Mouse (Mus musculus): ENCODE data around the gene Hoxd4. TPM values are rescaled to one million over a fixed set of nuclear protein-coding genes. Genes with fewer than 3 reads are reported as not detected.

Gene Hoxd4
- polyA plus RNA-seq, 1 experiment from 2014 or later = not detected

DNA sequence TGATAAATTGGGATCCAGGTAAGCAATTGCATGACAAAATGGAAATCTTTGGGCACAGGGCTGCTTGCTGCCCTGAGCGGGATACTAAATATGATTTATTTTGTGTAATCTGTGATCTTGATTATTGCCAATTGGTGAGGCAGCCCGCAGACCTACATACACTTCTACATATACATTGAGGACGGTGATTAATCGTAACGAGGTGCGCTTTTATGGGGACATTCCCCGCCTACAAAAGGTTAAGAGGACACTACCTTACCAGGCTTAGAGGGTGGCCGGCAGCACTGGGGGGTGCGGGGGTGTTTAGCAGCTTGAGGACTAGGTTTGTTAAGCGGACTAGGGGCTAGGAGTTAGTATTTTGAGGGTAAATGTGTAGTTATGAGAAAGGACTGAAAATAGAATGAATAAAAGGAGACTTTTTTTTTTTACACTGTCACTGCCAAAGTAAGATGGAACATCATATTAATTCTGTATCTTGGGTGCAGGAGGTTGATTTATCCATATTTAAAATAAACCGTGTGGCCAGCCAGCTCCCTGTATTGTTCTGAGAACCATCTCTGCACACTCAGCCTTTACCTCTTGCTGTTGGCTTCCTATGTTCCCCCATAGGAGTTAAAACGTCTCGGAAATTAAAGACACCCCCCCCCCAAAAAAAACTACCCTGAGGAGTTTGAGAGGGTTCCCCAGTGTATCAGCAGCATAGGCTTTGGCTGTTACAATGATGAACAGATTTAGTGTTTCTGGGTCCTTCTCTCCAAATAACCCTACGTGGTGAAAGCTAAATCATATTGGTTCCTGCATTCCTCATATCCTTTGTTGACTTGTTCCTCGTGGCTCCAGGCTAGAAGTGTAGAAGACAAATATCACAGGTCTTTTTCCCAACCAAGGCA, 25.2 kb downstream of the Hoxd4 start:
- Histone ChIP-seq H3K36me3 (ENCODE audit: control insufficient read depth, insufficient read depth, low read length) (no peaks in the 10 kb centered on the region), H3K27ac (ENCODE audit: low read length) (no peak overlapping the region), H3K4me1 (ENCODE audit: control insufficient read depth, insufficient read depth, low read length) (no peaks in the 10 kb centered on the region), H3K9ac (ENCODE audit: low read depth, low read length) (no peak overlapping the region), H3K9me3 (replicated peaks; ENCODE audit: control insufficient read depth, low read length, poor library complexity, severe bottlenecking) (no peaks in the 10 kb centered on the region), H3K4me3 (ENCODE audit: low read depth, low read length) (no peak overlapping the region), H3K4me2 (ENCODE audit: low read length) (no peak overlapping the region), H3K27me3 (ENCODE audit: control insufficient read depth, insufficient read depth, low read depth, low read length) (peaks cover 69% of the 10 kb centered on the region)
- no peak for ATAC-seq
- WGBS = 2% methylated on average over 15 of the region's 15 CpGs

DNA sequence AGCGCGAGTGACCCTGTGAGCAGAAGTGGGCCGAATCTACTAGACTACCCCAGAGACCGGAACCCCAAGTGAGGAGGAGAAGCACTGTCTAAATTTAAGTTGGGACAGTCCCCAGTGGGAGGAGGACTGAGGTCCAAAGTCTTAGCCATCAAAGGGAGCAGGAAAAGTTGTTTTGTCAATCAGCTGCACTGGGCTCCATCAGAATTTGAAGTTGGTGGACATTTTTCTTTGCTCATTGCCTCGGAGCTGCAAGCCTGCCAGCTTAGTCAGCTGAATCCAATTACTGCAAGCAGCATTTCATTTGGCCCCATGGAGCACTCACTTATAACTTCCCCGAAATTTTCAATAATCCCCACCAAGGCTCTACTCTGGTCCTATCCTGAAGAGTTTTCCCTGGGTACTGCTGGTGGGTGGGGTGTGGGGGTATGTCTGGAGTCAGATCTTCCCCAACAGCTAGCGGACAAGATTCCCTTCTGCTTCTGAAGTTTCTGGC, 25.9 kb downstream of the Hoxd4 start:
- no peaks in the 10 kb centered on the region for H3K4me1 ChIP-seq (ENCODE audit: control insufficient read depth, insufficient read depth, low read length)
- ATAC-seq = no peak
- H3K9ac ChIP-seq (ENCODE audit: low read depth, low read length) = no peak overlapping the region
- WGBS = 3% methylated on average over 7 of the region's 7 CpGs
- no peak overlapping the region for H3K27ac ChIP-seq (ENCODE audit: low read length)
- H3K27me3 ChIP-seq (ENCODE audit: control insufficient read depth, insufficient read depth, low read depth, low read length) = peaks cover 68% of the 10 kb centered on the region
- no peaks in the 10 kb centered on the region for H3K36me3 ChIP-seq (ENCODE audit: control insufficient read depth, insufficient read depth, low read length)
- H3K4me2 ChIP-seq (ENCODE audit: low read length) = no peak overlapping the region
- H3K9me3 ChIP-seq (replicated peaks; ENCODE audit: control insufficient read depth, low read length, poor library complexity, severe bottlenecking) = no peaks in the 10 kb centered on the region
- no peak overlapping the region for H3K4me3 ChIP-seq (ENCODE audit: low read depth, low read length)

DNA sequence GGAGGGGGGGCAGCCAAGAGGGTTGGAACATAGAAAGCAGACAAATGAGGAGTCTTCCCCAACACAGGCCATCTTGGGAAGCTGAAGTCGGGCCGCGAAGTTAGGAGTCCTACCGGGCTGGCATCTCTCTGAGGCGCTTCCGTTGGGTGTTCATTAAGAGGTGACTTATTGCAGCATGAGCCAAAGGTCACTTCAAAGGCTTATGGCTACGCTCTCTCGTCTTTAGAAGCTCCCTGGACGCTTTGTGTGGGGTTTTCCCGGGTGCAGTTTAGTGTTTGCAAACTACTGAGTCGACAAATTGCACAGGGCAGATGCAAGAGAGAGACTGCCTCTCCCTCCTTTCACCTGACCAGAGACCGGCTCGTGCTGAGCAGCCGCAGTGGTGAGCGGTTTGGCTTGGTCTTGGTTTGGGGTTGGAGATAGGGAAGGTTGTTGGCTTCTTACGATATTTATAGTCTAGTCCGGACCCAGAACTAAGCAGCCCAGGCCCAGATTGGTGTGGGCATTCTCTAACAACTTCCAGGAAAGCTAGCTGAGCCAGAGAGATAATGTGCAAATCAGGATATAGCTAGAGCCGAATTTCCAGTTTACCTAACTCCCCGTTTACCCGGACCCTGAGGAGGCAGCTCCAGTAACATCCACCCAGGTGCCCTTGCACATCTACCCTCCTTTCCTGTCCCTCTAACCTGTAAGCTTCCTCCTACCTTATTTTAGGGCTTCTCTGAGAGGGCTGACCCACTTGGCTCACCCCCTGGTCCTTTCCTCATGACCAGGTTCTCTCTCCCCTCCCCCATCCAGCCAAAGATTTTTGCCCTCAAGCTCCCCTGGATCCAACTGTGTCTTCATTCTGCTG, 27.1 kb downstream of the Hoxd4 start:
- under 1% methylated on average over 20 of the region's 20 CpGs for WGBS
- Histone ChIP-seq H3K9me3 (replicated peaks; ENCODE audit: control insufficient read depth, low read length, poor library complexity, severe bottlenecking) (no peaks in the 10 kb centered on the region), H3K4me2 (ENCODE audit: low read length) (no peak overlapping the region), H3K27me3 (ENCODE audit: control insufficient read depth, insufficient read depth, low read depth, low read length) (peaks cover 77% of the 10 kb centered on the region), H3K4me3 (ENCODE audit: low read depth, low read length) (no peak overlapping the region), H3K4me1 (ENCODE audit: control insufficient read depth, insufficient read depth, low read length) (no peaks in the 10 kb centered on the region), H3K27ac (ENCODE audit: low read length) (no peak overlapping the region), H3K9ac (ENCODE audit: low read depth, low read length) (no peak overlapping the region), H3K36me3 (ENCODE audit: control insufficient read depth, insufficient read depth, low read length) (no peaks in the 10 kb centered on the region)
- no peak for ATAC-seq

DNA sequence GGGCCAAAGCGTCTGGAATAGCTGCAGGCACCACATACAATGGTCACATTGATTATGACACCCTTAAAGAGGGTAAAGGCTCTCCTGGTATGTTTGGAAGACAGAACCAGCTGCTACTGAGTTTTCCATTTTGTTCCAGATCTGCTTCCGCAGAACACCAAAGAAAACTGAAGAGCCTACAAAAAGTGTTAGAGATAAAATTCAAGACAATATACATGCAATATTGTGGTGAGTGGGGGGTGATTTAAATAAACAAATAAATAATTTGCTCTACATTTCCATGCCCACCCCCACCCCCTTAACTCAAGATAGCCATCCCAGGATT, 27.7 kb downstream of the Hoxd4 start:
- peaks cover 81% of the 10 kb centered on the region for H3K27me3 ChIP-seq (ENCODE audit: control insufficient read depth, insufficient read depth, low read depth, low read length)
- H3K27ac ChIP-seq (ENCODE audit: low read length) = no peak overlapping the region
- no peak overlapping the region for H3K4me3 ChIP-seq (ENCODE audit: low read depth, low read length)
- no peak overlapping the region for H3K4me2 ChIP-seq (ENCODE audit: low read length)
- WGBS = 2% methylated on average over 2 of the region's 2 CpGs
- ATAC-seq = no peak
- no peaks in the 10 kb centered on the region for H3K4me1 ChIP-seq (ENCODE audit: control insufficient read depth, insufficient read depth, low read length)
- H3K36me3 ChIP-seq (ENCODE audit: control insufficient read depth, insufficient read depth, low read length) = no peaks in the 10 kb centered on the region
- no peak overlapping the region for H3K9ac ChIP-seq (ENCODE audit: low read depth, low read length)
- no peaks in the 10 kb centered on the region for H3K9me3 ChIP-seq (replicated peaks; ENCODE audit: control insufficient read depth, low read length, poor library complexity, severe bottlenecking)

DNA sequence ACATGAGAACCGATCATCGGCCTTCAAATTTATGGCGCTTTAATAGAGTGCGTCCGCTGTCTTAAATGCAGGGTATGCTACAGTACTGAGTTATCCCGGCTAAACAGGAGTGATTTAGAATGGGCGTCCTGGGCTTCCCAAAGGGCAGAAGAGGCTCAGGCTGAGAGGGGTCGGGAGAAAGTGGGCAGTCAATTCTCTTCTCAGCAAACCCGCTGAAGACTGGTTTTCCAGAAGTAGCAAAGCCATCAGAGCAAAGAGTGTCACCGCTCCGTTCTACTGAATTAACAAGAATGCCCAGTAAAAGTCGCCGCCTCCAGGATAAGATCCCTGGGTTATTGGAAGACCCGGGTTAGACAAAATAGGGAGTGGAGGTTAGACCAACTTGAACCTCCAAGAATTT, 28.1 kb downstream of the Hoxd4 start:
- H3K4me3 ChIP-seq (ENCODE audit: low read depth, low read length) = no peak overlapping the region
- H3K36me3 ChIP-seq (ENCODE audit: control insufficient read depth, insufficient read depth, low read length) = no peaks in the 10 kb centered on the region
- no peak overlapping the region for H3K27ac ChIP-seq (ENCODE audit: low read length)
- no peak overlapping the region for H3K4me2 ChIP-seq (ENCODE audit: low read length)
- H3K9me3 ChIP-seq (replicated peaks; ENCODE audit: control insufficient read depth, low read length, poor library complexity, severe bottlenecking) = no peaks in the 10 kb centered on the region
- no peaks in the 10 kb centered on the region for H3K4me1 ChIP-seq (ENCODE audit: control insufficient read depth, insufficient read depth, low read length)
- ATAC-seq = no peak
- peaks cover 81% of the 10 kb centered on the region for H3K27me3 ChIP-seq (ENCODE audit: control insufficient read depth, insufficient read depth, low read depth, low read length)
- WGBS = 2% methylated on average over 14 of the region's 14 CpGs
- H3K9ac ChIP-seq (ENCODE audit: low read depth, low read length) = no peak overlapping the region

DNA sequence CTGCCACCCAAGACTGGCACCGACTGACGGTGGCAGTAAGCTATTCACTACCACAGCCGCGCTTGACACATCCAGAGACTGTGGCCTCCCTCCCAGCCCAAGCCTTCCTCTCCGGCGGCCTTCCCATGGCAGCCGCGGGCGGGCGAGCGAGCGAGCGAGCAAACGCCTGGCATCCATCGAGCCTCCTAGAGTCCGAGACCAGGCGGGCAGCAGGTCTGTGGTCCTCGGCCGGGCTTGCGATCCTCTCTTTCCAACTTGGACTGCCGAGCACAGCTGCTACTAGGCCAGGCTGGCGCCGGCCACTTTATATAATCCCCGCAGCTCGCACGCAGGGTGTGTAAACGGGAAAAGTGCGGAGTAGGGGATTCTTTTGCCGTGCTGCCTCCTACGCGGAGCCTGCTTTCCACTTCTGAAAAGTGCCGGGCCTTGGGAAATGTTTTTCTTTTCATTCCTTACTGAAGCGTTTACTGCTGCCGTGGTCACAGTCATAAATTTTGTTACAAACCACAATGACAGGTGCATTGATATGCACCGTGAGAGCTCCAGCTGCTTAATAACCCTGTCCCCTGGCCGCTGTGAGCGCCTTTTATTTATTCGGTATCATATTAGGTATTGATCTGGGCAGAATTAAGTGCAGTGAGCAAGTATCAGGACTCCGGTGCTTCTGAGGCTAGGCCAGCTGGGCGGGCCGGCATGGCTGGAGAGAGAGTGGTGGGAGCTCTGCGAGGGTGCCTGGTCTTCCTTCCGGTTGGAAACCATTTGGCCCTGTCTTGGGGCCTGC, 28.8 kb downstream of the Hoxd4 start:
- Histone ChIP-seq H3K4me2 (ENCODE audit: low read length) (no peak overlapping the region), H3K36me3 (ENCODE audit: control insufficient read depth, insufficient read depth, low read length) (no peaks in the 10 kb centered on the region), H3K4me1 (ENCODE audit: control insufficient read depth, insufficient read depth, low read length) (no peaks in the 10 kb centered on the region), H3K27ac (ENCODE audit: low read length) (no peak overlapping the region), H3K9me3 (replicated peaks; ENCODE audit: control insufficient read depth, low read length, poor library complexity, severe bottlenecking) (no peaks in the 10 kb centered on the region), H3K27me3 (ENCODE audit: control insufficient read depth, insufficient read depth, low read depth, low read length) (peaks cover 83% of the 10 kb centered on the region), H3K9ac (ENCODE audit: low read depth, low read length) (no peak overlapping the region), H3K4me3 (ENCODE audit: low read depth, low read length) (no peak overlapping the region)
- ATAC-seq = no peak
- WGBS = under 1% methylated on average over 43 of the region's 43 CpGs

DNA sequence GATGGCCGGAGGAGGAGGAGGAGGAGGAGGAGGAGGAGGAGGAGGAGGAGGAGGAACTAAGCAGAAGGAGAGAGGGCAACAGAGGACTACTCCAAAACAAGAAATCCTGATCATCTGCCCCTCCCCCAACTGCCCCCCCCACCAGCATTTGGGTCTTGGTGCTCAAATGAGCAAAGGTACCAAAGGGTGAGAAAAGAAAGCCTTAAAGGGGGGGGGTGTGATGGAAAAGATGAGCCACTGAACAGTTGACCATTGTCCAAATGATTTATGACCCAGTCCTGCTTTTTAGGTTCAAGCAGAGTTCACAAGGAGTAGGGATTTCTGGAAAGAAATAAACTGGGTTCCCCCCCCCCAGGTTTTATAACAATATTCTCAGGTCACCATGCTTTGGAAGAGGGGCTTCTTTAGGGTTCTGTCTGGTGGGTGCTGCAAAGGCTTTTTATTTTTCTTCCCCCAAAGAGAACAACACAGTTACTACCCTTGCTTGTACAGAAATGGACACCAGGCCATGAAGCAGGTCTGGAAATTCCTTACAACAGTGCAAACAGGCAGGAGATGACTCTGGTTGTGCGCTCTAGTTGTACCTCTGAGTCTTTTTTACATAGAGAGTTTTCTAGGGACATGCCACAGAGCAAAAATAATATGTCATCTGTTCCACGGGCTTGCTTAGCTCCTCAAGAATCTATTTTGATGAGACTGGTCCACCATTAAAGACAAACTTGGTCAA, 29.7 kb downstream of the Hoxd4 start:
- H3K4me2 ChIP-seq (ENCODE audit: low read length) = no peak overlapping the region
- no peaks in the 10 kb centered on the region for H3K9me3 ChIP-seq (replicated peaks; ENCODE audit: control insufficient read depth, low read length, poor library complexity, severe bottlenecking)
- H3K4me3 ChIP-seq (ENCODE audit: low read depth, low read length) = no peak overlapping the region
- no peaks in the 10 kb centered on the region for H3K36me3 ChIP-seq (ENCODE audit: control insufficient read depth, insufficient read depth, low read length)
- ATAC-seq = no peak
- WGBS = 24% methylated on average over 2 of the region's 3 CpGs
- no peak overlapping the region for H3K9ac ChIP-seq (ENCODE audit: low read depth, low read length)
- H3K4me1 ChIP-seq (ENCODE audit: control insufficient read depth, insufficient read depth, low read length) = no peaks in the 10 kb centered on the region
- H3K27ac ChIP-seq (ENCODE audit: low read length) = no peak overlapping the region
- peaks cover 83% of the 10 kb centered on the region for H3K27me3 ChIP-seq (ENCODE audit: control insufficient read depth, insufficient read depth, low read depth, low read length)

DNA sequence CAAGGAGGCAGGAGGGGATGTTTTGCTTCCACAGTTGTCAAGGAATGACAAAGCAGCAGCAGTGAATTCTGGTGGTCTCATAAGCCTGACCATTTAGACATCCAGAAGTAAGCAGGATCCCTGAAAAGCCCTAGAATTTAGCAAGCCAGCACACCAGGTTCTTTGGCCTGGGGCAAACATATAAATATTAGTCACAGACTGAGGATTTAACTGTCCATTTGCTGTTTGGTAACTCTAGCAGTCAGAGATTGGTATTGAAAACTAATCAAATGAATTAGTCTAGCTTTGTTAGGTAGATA, 30.2 kb downstream of the Hoxd4 start:
- peaks cover 83% of the 10 kb centered on the region for H3K27me3 ChIP-seq (ENCODE audit: control insufficient read depth, insufficient read depth, low read depth, low read length)
- H3K36me3 ChIP-seq (ENCODE audit: control insufficient read depth, insufficient read depth, low read length) = no peaks in the 10 kb centered on the region
- H3K9me3 ChIP-seq (replicated peaks; ENCODE audit: control insufficient read depth, low read length, poor library complexity, severe bottlenecking) = no peaks in the 10 kb centered on the region
- H3K4me3 ChIP-seq (ENCODE audit: low read depth, low read length) = no peak overlapping the region
- no peak overlapping the region for H3K4me2 ChIP-seq (ENCODE audit: low read length)
- no peaks in the 10 kb centered on the region for H3K4me1 ChIP-seq (ENCODE audit: control insufficient read depth, insufficient read depth, low read length)
- no peak for ATAC-seq
- H3K9ac ChIP-seq (ENCODE audit: low read depth, low read length) = no peak overlapping the region
- no peak overlapping the region for H3K27ac ChIP-seq (ENCODE audit: low read length)

Data from midbrain, embryonic 16.5 days (tissue).